Mouse (Mus musculus): ENCODE results near the gene Slc6a13. TPM values are rescaled to one million over a fixed set of nuclear protein-coding genes. Genes with fewer than 3 reads are reported as not detected.

Gene Slc6a13
- 1 to 10 TPM in 1 of 3 experiments, under 1 TPM in 2; 0.50 to 1.8 (median 0.55) TPM for polyA plus RNA-seq (2017; shearing (Covaris generic))

DNA sequence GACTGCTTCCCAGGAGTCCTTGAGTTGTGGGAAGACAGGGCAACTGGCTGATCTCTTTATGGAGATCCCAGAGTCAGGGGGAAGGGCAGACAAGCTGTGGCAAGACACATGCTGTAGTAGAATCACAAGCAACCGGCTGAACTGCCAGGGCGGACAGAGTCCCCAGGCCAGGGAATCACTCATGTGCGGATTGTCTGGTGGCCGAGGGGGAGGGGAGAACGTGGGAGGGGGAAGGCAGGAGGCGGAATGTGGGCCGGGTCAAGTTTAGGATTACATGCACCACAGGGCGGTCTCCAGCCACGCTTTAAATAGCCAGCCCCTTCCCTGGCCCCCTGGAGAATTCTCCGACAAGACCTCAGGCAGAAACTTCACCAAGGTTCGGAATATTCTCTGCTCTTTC is at the start of gene Slc6a13:
TSS of gene Slc6a13 (plus strand) at position 274 of the 400 bp plus-strand sequence.
- no peak for ATAC-seq

GRCm38 (mm10) chr6:121250406-121250805 is 49.6 kb upstream of the Slc6a13 start:
- ATAC-seq, result no peak

- ATAC-seq, result no peak
Measured at GRCm38 (mm10) chr6:121251256-121251655, 48.8 kb upstream of the Slc6a13 start.

GRCm38 (mm10) chr6:121260548-121260947 is 39.5 kb upstream of the Slc6a13 start:
- peak; percentile 92 for ATAC-seq

GRCm38 (mm10) chr6:121261233-121261632 is 38.8 kb upstream of the Slc6a13 start:
- no peak for ATAC-seq

DNA sequence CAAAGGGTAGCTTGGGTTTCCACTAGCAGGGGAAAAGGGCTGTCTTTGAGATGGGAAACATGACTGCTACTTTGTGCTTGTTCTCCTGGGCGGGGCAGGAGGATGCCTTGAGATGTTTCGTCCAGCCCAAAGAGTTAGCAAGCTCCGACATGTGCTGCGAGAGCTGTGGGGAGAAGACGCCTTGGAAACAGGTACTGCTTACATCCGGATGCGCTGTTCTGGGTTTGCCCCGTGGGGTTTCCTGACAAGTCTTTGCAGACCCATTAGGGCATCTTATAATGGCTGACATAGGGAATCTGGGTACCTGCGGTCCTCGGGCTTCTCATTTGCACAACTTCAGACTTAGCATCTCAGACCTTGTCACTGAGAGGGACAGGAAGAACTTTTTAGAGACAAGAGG is 38.0 kb upstream of the Slc6a13 start:
- ATAC-seq, result no peak

DNA sequence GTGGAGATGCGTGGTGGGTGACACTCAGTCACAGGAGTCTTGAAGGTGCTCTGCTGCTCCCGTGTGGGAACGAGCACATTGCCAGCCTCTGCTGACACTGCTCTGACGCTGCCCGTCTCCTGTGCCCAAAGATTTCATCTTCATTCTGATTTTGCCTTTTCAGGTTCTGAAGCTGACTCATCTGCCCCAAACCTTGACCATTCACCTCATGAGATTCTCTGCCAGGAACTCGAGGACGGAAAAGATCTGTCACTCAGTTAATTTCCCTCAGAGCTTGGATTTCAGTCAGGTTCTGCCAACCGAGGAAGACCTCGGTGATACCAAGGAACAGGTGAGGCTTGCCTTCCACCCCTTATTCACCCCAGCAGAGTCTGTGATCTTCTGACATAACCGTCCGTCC is 37.5 kb upstream of the Slc6a13 start:
- no peak for ATAC-seq

GRCm38 (mm10) chr6:121270156-121270555 is 29.9 kb upstream of the Slc6a13 start:
- ATAC-seq, result no peak

- no peak for ATAC-seq
Measured at GRCm38 (mm10) chr6:121271707-121272074, 28.3 kb upstream of the Slc6a13 start.

DNA sequence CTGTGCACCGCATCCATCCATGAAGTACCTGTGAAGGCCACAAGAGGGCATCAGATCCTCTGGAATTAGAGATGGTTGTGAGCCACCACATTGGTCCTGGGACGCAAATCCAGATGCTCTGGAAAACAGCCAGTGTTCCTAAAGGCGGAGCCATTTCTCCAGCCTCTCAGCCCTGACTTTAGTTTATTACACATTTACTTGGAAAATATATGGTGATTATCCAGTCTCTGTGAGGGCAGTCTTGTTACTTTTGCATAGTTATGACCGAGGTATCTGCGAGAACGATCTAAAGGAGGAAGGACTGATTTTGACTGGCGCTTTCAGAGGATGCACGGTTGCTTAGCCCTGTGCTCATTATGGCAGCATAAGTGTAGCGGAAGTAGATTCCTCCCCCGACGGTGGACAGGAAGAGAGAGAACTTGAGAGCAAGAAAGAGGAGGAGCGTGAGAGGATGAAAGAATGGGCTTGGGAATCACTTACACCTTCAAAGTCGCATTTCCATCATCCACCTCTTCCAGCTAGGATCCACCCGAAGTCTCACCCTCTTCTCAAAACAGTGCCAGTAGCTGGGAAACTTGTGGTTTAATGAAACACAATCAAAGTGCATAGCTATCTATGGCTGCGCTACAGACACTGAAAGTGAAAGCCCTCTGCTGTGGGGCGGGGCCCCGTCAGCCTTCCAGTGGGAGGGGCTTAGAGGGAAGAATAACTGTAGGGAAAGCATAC is 27.8 kb upstream of the Slc6a13 start:
- peak; percentile 94 for ATAC-seq

DNA sequence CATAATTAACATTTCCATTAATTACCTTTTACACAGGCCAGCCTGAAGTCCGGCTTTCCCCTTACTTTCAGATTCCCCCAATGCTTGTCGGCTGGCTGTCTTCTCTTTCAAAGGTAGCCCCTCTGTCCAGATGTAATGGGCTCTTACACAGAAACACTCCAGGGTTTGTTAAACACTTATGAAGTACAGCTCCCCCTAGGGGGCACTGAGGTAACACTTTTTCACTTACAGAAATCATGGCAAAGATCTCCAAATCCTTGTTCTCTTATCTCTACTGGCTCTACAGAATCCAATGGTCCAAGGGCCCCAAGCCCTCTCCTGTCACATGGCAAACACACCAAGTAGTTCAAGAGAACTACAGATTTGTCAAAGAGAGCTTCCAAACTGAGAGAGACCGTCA is 25.7 kb upstream of the Slc6a13 start:
- no peak for ATAC-seq

- ATAC-seq, result no peak
Measured at GRCm38 (mm10) chr6:121284132-121284531, 15.9 kb upstream of the Slc6a13 start.

- ATAC-seq, result no peak
Measured at GRCm38 (mm10) chr6:121299317-121299716, 710 bp upstream of the Slc6a13 start.

GRCm38 (mm10) chr6:121300504-121300903 is 477 bp downstream of the Slc6a13 start:
- ATAC-seq, result no peak

GRCm38 (mm10) chr6:121303466-121304220 is 3.6 kb downstream of the Slc6a13 start:
- ATAC-seq, result no peak

DNA sequence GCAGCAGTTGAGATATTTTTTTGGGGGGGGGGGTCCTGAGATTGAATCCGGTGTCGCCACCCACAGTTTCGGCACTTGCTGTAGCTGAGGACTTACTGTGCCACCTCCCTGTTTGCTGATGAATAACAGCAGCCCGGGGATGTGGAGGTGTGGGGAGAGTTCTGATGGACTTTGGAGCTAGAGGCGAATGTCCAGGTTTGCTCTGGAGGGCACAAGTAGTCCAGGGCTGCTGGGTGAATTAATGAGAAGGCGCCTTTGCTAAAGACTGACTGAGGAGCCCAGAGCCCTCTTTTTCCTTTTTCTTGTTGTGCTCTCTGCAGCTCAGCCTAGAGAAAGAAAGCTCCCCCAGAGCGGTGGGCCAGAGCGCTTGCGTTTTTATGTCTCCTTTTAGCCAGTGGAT is 4.6 kb downstream of the Slc6a13 start:
- ATAC-seq, result no peak

- no peak for ATAC-seq
Measured at GRCm38 (mm10) chr6:121305571-121305970, 5.5 kb downstream of the Slc6a13 start.

- no peak for ATAC-seq
Measured at GRCm38 (mm10) chr6:121310984-121311383, 11.0 kb downstream of the Slc6a13 start.

DNA sequence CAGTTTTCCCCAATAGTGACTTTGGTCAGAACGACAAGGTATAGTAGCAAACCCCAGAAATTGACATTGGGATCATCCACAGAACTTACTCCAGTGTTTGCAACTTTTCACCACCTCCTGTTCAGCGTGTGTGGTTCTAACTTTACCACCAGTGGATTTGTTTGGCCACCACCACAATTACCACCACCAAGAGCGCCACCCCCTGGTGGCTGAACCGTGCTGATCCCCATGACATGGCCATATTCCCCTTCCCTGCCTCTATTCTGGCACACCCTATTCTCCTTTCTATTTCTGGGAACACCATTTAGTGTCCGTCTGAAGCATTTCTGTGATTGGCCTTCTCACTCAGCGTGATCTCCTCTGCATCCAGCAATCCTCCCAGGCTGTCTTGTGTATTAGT is 19.1 kb downstream of the Slc6a13 start:
- ATAC-seq, result no peak

DNA sequence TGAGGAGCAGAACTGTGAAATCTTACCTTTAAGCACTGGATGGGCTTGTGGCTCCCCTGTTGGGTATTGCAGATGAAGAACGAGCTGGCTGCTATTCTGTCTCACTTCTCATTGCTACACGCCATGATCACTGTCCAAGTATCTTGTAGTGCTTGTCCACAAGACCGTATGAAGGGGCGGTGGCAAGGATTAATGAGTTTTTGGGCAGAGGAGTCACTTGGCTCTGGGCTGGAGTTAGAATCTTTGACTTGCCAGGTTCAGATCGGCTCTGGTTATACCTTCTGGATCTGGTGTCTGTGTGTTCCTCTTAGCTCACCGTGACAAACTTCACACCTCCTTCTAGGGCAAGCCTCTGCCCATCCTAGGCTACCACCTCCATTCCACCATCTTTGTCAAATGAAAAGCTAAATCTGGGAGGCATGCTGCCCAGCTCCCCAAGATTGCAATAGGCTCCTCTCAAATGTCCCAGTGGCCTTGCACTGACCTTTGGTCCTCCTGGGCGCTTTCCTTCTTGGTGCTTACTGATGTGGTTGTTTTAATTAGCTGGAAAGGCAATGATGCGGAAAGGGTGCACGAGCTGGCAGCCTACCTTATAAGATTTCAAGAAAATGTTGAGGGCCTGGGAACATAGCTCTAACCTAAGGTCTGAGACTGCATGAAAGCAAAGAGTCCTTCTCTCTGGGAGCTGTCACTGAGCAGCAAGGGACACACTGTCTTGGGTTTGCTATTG is 22.5 kb downstream of the Slc6a13 start:
- ATAC-seq, result no peak

- no peak for ATAC-seq
Measured at GRCm38 (mm10) chr6:121325298-121325697, 25.3 kb downstream of the Slc6a13 start.

- no peak for ATAC-seq
Measured at GRCm38 (mm10) chr6:121325740-121326139, 25.7 kb downstream of the Slc6a13 start.

GRCm38 (mm10) chr6:121326486-121327069 is 26.6 kb downstream of the Slc6a13 start:
- no peak for ATAC-seq

Data from inflammation-experienced regulatory T-cells, adult 6 months (primary cell).